Mouse (Mus musculus): ENCODE data around the gene Snhg11. TPM values are rescaled to one million over a fixed set of nuclear protein-coding genes. Genes with fewer than 3 reads are reported as not detected.
"Not testable (repeated sequence)": the region's sequence is repeated elsewhere in the genome, so short reads cannot be mapped to it uniquely, and the experiment has no call there.

Snhg11 gene
- polyA plus RNA-seq, 1 experiment, result 1.1 TPM

GRCm38 (mm10) chr2:158367654-158368053 lies 7.8 kb upstream of the Snhg11 start:
- WGBS, result 88% methylated on average over 5 of the region's 5 CpGs
- DNase-seq (ENCODE audit: low read depth, low spot score), result no peak

- no peak for DNase-seq (ENCODE audit: low read depth, low spot score)
- WGBS, result 93% methylated on average over 8 of the region's 8 CpGs
Observed at GRCm38 (mm10) chr2:158368313-158368712, 7.1 kb upstream of the Snhg11 start.

- no peak for DNase-seq (ENCODE audit: low read depth, low spot score)
- 82% methylated on average over 3 of the region's 3 CpGs for WGBS
Observed at GRCm38 (mm10) chr2:158369474-158370172, 5.8 kb upstream of the Snhg11 start.

GRCm38 (mm10) chr2:158370173-158370550 lies 5.3 kb upstream of the Snhg11 start:
- WGBS, result 29% methylated on average over 5 of the region's 5 CpGs
- no peak for DNase-seq (ENCODE audit: low read depth, low spot score)

GRCm38 (mm10) chr2:158373061-158373460 lies 2.4 kb upstream of the Snhg11 start:
- DNase-seq (ENCODE audit: low read depth, low spot score), result no peak

GRCm38 (mm10) chr2:158373516-158373915 lies 1.9 kb upstream of the Snhg11 start:
- no peak for DNase-seq (ENCODE audit: low read depth, low spot score)
- whole genome bisulfite sequencing, result 70% methylated on average over 7 of the region's 7 CpGs

More at GRCm38 (mm10) chr2:158373061-158373460, 2.4 kb upstream of the Snhg11 start:
- WGBS, result 37% methylated on average over 5 of the region's 5 CpGs

GRCm38 (mm10) chr2:158376123-158376687 lies 767 bp downstream of the Snhg11 start:
- 32% methylated on average over 12 of the region's 12 CpGs for WGBS
- no peak for DNase-seq (ENCODE audit: low read depth, low spot score)

- no peak for DNase-seq (ENCODE audit: low read depth, low spot score)
- 50% methylated on average over 7 of the region's 7 CpGs for WGBS
Observed at GRCm38 (mm10) chr2:158376798-158377197, 1.4 kb downstream of the Snhg11 start.

GRCm38 (mm10) chr2:158377811-158378210 lies 2.4 kb downstream of the Snhg11 start:
- WGBS, result 83% methylated on average over 1 of the region's 1 CpGs
- no peak for DNase-seq (ENCODE audit: low read depth, low spot score)

- DNase-seq (ENCODE audit: low read depth, low spot score), result peak; percentile 39
- 47% methylated on average over 13 of the region's 13 CpGs for WGBS
Observed at GRCm38 (mm10) chr2:158379354-158380078, 4.1 kb downstream of the Snhg11 start.

GRCm38 (mm10) chr2:158386072-158386471 lies 10.6 kb downstream of the Snhg11 start:
- WGBS, result 19% methylated on average over 8 of the region's 8 CpGs
- no peak for DNase-seq (ENCODE audit: low read depth, low spot score)

GRCm38 (mm10) chr2:158389421-158389820 lies 14.0 kb downstream of the Snhg11 start:
- 90% methylated on average over 7 of the region's 7 CpGs for WGBS
- no peak for DNase-seq (ENCODE audit: low read depth, low spot score)

GRCm38 (mm10) chr2:158396369-158396768 lies 20.9 kb downstream of the Snhg11 start:
- WGBS, result 80% methylated on average over 6 of the region's 6 CpGs
- no peak for DNase-seq (ENCODE audit: low read depth, low spot score)

GRCm38 (mm10) chr2:158397140-158397539 lies 21.7 kb downstream of the Snhg11 start:
- 35% methylated on average over 13 of the region's 13 CpGs for WGBS
- DNase-seq (ENCODE audit: low read depth, low spot score), result not testable (repeated sequence)

- WGBS, result 85% methylated on average over 7 of the region's 7 CpGs
- no peak for DNase-seq (ENCODE audit: low read depth, low spot score)
Observed at GRCm38 (mm10) chr2:158402915-158403314, 27.5 kb downstream of the Snhg11 start.

GRCm38 (mm10) chr2:158408997-158409594 lies 33.7 kb downstream of the Snhg11 start:
- WGBS, result 15% methylated on average over 14 of the region's 14 CpGs
- DNase-seq (ENCODE audit: low read depth, low spot score), result no peak

GRCm38 (mm10) chr2:158409595-158410021 lies 34.2 kb downstream of the Snhg11 start, which contains the start of gene Ralgapb:
Ralgapb (plus strand) TSS chr2:158409848.
- WGBS, result under 1% methylated on average over 46 of the region's 46 CpGs
- DNase-seq (ENCODE audit: low read depth, low spot score), result peak; percentile 88

- DNase-seq (ENCODE audit: low read depth, low spot score), result no peak
- 1% methylated on average over 60 of the region's 67 CpGs for WGBS
Observed at GRCm38 (mm10) chr2:158410022-158411014, 34.9 kb downstream of the Snhg11 start.

GRCm38 (mm10) chr2:158413240-158413639 lies 37.8 kb downstream of the Snhg11 start:
- DNase-seq (ENCODE audit: low read depth, low spot score), result no peak
- whole genome bisulfite sequencing, result 46% methylated on average over 2 of the region's 2 CpGs

All from large intestine, adult 2 months (tissue).